Mouse (Mus musculus) lung, adult 2 months (tissue): ENCODE measurements around the gene Cab39.

Experiments
- CTCF ChIP-seq: fragments of 200-500 bp; IDR thresholded peaks from 2 replicates; pipeline ENCODE4 v1.5.1; 2011; ENCODE audit warnings: mild to moderate bottlenecking, low read length, control low read depth; ENCODE audit not compliant: insufficient read depth
- POLR2A ChIP-seq: fragments of 200-500 bp; IDR thresholded peaks from 2 replicates; pipeline ENCODE4 v1.6.1; 2011; ENCODE audit warnings: low read depth, mild to moderate bottlenecking, control low read depth, low read length, borderline replicate concordance; ENCODE audit errors: extremely low read depth

- TF ChIP-seq CTCF (no peak), POLR2A (no peak)
Measured at GRCm38 (mm10) chr1:85776154-85776553, 17.1 kb upstream of the Cab39 start.
